Mouse (Mus musculus): ENCODE results near the gene Cpeb3. TPM values are rescaled to one million over a fixed set of nuclear protein-coding genes. Genes with fewer than 3 reads are reported as not detected.
"Not testable (repeated sequence)": the region's sequence is repeated elsewhere in the genome, so short reads cannot be mapped to it uniquely, and the experiment has no call there.

Cpeb3 gene
- 10 to 100 TPM; 35.8 to 44.6 TPM for total RNA-seq (2021)
- long read RNA-seq, experiment 1, full-length matches to known transcripts = 1 of 11 reads
- long read RNA-seq, experiment 1, partial matches to known transcripts = 7 of 11 reads
- long read RNA-seq, experiment 1, other reads (novel, unspliced or antisense) = 3 of 11 reads
- long read RNA-seq, experiment 2, partial matches to known transcripts = 1 of 15 reads
- long read RNA-seq, experiment 2, other reads (novel, unspliced or antisense) = 14 of 15 reads

DNA sequence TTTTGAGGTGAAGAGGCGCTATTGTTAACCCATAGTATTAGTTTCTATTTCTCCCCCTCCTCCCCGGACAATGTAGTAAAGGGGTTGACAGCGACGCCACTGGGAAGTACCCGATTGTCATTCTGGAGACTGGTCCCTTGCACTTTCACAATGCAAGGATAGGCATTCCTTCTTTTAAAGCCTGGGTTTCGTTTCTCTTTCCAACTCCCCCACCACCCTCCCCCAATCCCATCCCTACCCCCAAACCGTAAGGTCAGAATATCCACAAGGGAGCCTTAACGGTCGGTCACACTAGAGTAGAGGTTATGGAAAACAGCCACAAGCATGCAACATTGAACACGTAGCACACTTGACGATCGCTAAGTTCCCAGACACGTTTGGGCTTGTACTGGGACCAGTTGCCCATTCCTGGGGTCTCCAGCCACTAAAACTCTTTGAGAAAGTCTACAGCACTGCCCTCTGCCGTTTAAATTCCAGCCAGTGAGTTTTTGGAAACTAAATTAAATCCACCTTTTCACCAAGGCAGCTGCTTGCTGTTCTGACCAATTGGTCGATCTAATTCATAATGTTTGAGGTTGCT lies at the start of gene Cpeb3:
Gene Cpeb3 (minus strand): TSS at position 426 of the 580 bp plus-strand sequence.
- peak; percentile 15 for DNase-seq

DNA sequence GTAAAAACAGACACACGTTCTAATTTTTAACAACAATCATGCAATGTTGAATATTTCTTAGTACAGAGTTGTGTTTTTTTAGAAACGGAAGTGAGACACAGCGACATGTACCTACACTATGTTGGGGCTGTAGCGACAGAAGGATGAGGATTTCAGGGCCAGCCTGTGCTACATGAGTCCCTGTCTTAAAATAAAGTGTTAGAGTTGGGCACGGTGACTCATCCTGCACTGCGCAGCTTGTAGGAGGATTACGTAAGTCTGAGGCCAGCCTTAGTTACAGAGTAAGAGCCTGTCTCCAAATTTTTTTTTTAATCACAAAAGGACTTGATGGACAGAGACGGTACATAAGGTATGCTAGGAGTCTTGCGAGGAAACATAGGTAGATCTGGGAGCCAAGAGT lies 46.9 kb upstream of the Cpeb3 start:
- no peak for DNase-seq

DNA sequence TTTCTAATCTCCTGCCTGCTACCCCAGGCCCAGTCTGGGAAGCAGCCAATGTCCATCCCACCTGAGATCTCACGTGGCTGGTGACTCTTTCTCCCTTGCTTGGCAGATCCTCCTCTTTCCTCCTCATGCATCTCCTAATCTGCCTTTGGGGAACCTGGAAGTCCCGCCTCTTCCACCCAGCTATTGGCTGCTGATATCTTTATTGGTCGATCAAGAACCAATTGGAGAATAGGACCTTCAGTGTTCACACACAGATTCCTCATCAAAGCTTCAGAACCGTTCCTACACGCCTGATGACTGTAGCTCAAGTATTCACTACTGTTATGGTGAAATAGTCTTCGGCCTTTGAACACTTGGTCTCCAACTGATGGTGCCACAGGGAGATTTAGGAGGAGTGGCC lies 43.7 kb upstream of the Cpeb3 start:
- DNase-seq = no peak

DNA sequence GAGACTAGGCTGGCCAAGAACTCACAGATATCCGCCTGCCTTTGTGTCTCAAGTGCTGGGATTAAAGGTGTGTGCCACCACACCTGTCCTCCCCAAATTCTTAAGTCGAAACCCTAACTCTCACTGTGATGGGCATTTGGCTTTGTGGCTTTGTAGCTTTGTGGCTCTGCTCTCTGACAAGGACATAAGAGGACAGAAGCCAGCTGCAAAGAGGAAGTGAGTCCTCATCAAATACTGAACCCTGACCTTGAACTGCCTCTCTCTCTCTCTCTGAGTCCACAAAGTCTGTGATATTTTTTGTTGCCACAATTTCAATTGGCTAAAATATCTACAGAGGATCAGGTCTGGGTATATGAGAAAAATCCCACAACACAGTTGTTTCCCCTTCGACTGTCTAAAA lies 39.8 kb upstream of the Cpeb3 start:
- no peak for DNase-seq

DNA sequence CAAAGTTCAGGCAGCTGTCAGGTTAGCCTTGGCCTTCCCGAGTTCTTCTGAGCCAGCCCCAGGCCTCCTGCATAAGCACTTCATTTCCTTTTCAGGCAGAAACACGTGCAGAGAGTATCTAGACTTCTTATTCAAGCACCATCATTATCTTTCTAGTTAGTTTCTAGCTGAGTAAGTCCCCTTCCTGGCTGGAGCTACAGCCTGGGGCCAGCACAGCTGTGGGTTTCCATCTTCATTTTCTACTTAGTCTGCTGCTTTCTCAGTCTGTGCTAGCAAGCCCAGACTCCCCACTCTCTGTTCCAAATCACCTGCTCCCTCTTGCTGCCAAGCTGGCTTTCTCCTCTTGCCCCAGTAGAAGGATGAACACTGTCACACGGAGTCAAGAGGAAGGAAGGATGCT lies 38.5 kb upstream of the Cpeb3 start:
- no peak for DNase-seq

DNA sequence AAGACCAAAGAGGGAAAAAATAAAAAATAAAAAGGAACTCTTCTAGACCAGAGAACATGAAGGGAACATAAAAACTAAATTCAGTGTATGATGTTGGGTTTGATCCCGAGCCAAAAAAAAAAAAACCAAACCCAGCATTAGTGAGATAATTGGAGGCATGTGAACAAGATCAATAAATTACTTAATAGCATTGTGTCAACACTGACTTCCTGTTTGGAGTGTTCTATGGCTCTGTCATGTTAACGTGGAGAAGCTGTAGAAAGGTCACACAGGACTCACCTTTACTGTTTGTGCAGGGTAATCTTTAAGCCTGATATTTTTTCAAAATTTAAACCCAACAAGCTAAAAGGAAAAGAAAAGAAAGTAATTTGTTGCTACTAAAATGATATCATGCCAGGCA lies 34.3 kb upstream of the Cpeb3 start:
- no peak for DNase-seq

DNA sequence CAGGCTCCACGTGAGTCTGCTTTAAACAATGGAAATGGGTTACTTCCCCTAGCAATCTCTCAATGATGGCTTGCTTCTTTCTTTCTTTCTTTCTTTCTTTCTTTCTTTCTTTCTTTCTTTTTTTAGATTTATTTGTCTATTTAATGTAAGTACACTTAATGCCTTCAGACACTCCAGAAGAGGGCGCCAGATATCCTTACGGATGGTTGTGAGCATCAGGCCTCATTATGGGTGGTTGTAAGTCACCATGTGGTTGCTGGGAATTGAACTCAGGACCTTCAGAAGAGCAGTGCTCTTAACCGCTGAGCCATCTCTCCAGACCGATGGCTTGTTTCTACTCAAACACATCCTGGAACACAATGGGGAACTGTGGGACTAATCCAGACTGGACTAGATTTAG lies 32.8 kb upstream of the Cpeb3 start:
- DNase-seq = no peak

DNA sequence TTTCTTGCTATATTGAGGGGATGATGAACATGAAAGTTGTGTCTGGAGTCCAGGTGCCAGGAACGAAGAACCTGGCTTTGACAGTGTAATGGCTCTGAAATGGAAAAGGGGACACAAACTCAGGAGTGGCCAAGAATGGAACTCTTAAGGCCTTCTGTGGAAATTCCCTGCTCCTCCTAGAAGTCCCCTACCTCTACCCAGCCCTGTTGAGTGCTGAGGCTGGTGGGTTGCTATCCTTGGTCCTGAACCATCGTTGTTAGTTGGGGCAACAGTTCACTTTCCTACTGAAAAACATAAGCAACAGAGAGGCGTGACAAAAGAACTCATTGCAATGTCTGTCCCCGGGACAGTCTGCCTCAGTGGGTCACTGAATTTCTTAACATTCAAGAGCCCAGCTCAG lies 30.7 kb upstream of the Cpeb3 start:
- DNase-seq = no peak

DNA sequence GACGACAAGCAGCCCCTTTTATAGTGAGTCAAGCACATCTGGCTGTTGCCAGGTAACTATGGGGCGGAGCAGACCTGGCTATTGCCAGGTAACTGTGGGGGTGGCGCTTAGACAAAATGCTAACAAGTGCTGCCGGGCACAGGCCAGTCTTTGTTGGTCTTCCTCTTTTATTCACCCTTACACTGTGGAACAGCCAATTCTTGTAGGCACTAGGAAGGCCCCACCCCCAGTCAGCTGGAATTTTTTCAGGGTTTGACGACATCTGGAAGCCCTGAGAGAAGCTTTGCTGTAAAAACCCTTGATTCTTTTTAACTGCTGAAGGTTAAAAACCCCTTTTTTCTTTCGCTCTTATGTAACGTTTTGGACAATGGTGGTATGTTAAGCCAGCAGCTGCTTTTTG lies 30.2 kb upstream of the Cpeb3 start:
- DNase-seq = no peak

DNA sequence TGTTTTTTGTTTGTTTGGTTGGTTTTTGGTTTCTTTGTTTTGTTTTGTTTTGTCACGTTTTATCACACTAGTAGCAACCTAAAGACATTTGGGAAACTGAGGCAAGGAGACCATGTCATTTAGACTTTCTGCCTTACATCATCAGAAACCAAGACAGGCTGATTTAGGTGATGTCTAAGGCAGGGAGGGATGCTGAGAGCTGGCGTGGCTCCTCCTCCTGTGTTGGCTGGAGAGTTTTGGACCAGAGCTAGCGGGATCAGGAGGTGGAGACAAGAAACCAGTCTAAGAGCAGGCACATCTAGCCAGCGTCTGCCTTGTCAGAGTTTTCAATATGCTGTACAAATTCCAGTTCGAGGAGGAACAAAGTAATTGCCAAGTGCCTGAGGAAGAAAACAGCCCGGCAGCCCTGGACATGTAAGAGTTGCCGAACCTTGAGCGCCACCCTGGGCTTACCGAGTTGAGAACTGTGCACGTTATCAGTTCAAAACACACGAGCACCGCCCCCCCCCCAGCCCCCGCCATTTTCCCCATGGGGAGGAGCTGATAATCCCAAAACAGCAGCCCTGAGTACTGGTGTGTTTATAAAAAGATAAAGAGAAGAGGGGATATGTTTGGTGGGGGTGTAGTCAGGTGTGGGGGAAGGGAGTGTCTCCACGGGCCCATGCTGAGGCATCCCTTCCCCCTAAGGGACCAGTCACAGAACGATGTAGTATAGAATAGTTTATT lies 29.5 kb upstream of the Cpeb3 start:
- no peak for DNase-seq

DNA sequence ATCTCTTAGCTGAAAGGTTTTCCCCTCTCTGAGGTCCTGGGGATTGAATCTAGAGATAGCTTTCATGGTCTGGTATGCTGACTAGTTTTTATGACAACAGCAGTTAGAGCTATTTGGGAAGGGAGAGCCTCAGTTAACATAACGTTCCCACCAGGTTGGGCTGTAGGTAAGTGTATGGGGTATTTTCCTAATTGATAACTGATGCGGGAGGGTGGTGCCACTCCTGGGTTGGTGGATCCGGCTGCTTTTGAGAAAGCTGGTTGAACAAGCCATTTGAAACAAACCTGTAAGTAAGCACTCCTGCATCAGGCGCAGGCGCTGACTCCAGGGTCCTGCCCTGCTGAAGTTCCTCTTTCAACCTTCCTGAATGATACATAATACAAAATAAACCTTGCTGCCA lies 28.9 kb upstream of the Cpeb3 start:
- no peak for DNase-seq

DNA sequence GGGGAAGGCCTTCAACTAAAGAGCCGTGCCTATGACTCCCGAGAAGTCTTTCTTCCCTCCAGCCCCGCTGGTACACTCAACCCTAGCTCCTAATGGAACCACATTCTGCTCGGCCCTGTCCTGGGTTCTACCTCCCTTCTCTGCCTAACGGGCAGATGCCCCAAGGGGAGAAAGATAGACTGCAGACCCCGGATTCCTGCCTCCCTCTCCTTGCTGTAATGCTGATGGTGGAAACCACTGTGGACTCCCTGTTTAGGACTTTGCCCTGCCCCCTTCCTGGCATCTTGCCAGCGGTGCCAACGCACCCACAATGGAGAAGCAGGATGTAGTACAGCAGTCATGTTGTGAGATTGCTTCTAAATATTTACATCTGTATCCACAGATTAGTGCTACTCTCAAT lies 27.4 kb upstream of the Cpeb3 start:
- DNase-seq = no peak

DNA sequence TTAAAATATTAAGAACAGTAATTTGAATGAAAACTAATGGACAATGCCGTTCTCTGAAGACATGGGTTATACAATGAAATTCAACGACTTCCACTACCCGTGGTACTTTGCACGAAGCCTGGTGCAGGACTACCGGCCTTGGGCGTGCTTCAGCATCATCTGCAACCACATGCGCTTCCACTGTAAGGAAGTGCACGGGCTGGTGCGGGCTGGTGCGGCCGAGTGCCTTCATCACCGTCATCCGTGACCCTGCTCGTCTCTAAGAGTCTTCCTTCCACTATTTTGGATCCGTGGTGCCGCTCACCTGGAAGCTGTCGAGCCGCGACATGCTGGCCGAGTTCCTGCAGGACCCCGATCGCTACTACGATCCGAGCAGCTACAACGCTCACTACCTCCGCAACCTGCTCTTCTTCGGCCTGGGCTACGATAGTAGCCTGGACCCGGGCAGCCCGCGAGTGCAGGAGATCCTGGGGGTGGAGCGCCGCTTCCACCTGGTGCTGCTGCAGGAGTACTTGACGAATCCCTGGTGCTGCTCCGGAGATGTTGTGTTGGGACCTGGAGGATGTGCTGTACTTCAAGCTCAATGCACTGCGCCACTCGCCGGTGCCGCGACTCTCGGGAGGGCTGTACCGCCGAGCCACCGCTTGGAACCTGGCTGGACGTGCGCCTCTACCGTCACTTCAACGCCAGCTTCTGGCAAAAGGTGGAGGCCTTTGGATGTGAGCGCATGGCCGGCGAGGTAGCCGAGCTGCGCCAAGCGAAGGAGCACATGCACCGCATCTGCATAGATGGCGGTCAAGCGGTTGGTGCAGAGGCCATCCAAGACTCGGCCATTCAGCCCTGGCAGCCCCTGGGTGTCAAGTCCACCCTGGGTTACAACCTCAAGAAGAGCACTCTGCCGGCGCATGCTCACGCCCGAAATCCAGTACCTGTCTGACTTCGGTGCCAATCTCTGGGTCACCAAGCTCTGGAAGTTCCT lies 25.4 kb upstream of the Cpeb3 start:
- no peak for DNase-seq

DNA sequence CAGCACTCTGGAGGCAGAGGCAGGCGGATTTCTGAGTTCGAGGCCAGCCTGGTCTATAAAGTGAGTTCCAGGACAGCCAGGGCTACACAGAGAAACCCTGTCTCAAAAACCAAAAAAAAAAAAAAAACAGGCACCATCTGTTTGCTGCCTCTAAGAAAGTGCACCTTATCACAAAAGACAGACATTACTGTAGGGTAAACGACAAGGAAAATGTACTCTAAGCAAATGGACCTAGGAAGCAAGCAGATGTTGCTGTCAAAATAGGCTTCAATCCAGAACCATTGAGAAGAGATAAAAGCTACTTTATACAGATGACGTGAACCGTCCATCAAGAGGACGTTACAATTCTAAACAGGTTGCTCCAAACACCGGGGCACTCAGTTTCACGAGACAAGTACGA lies 24.2 kb upstream of the Cpeb3 start:
- not testable (repeated sequence) for DNase-seq

DNA sequence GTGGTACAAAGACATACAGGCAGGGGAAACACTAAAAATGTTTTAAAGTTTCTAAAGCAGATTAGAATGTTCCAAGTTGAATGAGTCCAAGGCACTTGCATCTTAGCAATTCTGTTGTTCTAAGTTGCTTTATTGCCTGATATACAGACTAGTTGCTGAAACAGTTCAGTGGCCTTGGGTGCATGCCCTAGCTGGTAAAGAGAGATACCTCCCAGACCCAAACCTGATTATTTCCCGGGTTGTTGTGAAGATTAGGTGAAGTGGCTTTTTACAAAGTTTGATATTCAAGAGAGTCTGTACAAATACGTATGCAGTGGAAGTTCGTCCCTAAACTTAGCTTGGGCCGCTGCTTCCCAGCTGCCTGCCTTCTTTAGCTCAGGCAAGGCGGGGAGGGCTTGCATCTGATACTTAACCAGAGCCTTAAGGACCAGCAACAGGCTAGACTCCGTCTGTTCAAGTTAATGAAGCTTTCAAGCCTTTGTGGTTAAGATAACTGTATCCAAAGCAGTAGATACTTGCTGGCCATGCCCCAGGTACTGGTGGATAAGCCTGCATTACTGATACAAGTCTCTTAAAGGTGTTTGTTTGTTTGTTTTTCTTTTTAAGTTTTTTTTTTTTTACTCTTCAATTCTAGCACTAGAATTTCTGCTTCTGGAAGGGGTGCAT lies 16.9 kb upstream of the Cpeb3 start:
- no peak for DNase-seq

DNA sequence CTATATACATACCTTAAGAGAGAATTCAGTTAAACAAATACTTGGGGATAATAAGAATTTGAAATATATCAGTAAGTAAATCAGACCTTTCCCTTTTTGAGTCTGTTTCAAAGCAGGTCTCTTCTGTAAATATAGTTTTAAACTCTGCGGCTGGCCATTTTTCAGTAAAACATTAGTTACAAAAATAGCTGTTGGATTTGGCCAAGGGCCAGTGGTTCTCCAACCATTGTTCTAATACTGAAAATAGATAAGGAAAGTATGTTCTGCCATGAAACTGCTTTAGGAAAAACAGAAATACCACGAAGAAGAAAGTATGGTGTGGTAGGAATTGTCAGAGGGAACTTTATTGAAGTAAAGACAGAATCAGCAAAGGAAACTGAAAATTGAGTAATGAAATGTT lies 6.3 kb upstream of the Cpeb3 start:
- no peak for DNase-seq

DNA sequence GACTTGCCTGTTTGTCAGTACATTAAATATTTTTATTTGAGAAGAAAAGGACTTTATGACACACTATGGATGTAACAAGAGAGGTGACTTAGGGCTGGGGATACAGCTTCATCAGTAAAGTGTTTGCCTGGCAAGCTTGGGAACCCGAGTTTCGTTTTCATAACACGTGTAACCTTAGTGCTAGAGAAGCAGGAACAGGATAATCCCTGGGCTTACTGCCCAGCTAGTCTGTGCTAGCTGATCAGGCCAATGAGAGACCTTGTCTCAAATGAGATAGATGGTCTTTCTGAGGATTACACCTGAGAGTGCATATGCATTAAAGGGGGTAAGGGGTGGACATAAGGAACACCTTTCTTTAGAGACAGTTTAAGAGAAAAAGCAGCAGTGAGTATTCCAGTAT lies 3.0 kb upstream of the Cpeb3 start:
- no peak for DNase-seq

DNA sequence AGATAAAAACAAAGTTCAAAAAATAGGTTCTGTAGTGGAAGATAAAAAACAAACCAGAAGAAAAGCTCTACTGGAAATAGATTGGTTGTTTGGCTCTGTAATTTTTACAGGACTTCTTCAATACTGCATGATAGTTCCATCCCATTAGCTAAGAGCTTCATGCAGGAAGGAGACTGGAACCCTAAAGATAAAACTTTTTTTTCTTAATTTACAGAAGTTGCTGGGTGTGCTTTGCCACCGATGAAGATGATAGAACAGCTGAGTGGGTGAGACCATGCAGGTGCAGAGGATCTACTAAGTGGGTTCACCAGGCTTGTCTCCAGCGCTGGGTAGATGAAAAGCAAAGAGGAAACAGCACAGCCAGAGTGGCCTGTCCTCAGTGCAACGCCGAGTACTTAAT lies 2.1 kb upstream of the Cpeb3 start:
- no peak for DNase-seq

DNA sequence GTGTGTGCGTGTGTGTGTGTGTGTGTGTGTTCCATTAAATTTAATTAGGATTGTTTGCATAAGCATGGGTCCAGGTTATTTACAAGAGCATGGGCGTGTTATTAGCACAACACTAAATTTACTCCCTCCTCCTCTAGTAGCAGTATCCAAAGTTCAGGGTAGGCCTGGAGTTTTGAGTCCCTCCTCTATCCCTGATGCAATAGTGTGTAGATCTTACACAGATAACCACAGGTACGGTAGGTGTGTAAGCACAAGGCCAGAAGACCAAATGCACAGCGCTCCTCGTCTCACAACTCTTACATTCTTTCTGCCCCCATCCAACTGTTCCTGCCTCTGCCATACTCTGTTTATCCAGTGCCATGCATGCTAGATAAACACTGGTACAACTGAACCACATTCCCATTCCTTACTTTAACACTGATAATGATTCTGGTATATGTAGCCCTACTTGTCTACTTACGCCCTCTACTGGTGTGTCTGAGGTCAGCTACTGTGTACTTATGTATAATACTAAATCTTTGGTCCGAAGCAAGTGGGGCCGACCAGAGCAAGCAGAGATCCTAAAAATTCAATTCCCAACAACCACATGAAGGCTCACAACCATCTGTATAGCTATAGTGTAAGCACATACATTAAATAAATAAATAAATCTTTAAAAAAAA lies 1.2 kb upstream of the Cpeb3 start:
- no peak for DNase-seq

DNA sequence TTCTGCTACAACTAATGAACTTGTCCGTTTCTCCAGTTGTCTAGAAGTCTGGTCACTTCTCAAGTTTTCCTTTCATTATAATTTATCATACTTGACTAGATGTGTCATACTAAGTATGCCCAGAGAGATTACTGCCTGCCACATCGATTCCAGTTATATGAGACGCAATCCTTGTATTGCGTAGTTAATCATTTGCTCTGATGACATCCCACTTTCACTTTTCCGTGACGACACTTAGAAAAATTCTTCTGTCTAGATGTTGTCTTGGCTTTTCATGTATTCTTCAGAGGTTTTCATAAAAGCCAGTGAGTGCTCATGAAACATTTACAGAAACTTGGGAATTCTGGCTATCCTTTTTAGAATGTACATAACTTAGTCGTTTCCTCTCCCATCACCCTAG lies 585 bp upstream of the Cpeb3 start:
- DNase-seq = no peak

Data from gastrocnemius, postnatal 25 days (tissue).